Mouse (Mus musculus): ENCODE data around the gene Skida1.

Skida1 gene

GRCm38 (mm10) chr2:18055016-18055928 is 6.4 kb upstream of the Skida1 start, which contains the start of gene Mllt10:
Gene Mllt10 (plus strand): TSS chr2:18055237.
- peak; percentile 40 to 42 for DNase-seq

DNA sequence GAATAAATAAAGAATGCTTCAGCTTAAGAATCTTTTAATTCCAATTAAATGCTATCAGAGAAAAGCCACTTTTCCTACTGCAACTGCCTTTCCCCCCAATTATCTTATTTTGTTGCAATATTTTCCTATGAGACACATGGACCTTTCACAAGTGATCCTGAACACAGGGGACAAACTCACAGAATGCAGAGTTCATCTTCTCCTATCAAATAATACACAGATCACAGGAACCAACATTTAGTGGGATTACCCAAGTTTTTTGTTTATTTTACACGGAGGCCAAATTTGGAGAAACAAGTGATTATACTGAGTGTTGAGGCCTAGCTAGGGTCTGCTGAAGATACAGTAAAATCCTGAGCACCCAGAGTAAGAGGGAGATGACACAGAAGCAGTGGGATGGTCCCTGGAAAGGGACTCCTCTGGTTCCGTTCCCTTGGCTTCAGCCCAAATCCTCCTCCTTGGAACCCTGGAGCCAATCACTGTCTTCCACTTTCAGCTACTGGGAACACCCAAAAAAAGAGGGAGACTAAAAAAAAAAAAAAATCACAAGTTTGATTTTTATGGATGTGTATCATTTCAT is 5.2 kb upstream of the Skida1 start:
- no peak for DNase-seq

GRCm38 (mm10) chr2:18053243-18053950 is 4.5 kb upstream of the Skida1 start:
- DNase-seq = no peak

DNA sequence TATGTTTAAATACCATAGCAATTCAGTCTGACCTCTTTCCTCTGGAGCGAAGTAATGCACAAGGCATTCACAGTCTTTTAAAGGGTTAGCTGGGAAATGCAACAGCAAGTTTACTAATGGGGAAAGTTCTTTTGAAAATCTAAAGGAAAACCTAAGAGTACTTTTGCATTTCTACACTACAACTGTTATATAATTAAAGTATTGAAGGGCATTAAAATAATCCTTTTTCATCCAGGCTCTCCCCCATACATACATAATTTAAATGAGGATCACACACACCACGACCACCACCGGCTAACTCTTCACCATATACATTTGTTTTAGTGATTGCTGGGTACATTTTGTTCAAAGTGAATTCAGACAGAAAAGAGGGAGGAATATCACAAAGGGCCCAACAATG is 3.7 kb upstream of the Skida1 start:
- DNase-seq = no peak

DNA sequence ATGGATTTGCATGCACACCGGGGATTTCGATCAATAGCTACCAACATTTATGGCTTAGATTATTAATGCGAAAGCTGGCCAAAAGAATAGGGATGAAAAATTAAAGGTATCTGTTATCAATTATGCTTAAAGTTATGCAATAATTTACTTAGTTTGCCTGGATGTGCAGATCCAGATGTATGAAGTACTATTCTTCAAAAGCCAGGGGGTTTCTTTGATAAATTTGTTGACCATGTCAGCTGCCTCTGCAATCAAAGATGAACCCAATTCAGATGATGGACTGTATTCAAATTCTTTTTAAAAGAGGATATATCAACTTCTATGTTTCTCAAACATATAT is 3.0 kb upstream of the Skida1 start:
- DNase-seq = no peak

GRCm38 (mm10) chr2:18051026-18051830 is 2.4 kb upstream of the Skida1 start:
- DNase-seq = no peak

DNA sequence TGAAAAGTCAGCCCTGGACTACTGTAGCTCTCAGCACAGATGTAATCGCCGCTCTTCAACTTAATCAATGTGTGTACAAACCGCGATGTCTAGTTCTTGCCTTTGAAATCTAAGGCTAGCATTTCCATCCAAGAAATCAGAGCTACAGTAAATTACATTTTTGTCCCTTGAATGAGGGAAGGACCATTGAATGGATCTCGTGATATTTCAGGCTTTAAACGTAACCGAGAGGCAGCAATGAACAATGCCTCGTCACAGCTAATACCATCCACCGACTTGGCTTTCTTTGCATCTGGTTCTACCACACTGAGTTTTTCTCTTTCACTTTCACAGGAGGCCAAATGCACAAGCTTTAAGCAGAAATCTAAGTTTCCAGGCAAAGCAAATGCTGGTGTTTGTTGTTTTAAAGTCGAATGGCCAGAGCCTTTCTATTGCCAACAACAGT is 1.7 kb upstream of the Skida1 start:
- DNase-seq = peak; percentile 37 to 40

- no peak for DNase-seq
Measured at GRCm38 (mm10) chr2:18050018-18050417, 1.2 kb upstream of the Skida1 start.

- no peak for DNase-seq
Measured at GRCm38 (mm10) chr2:18049279-18049821, 499 bp upstream of the Skida1 start.

GRCm38 (mm10) chr2:18047646-18048452 is 1.0 kb downstream of the Skida1 start:
- peak; percentile 61 to 70 for DNase-seq

GRCm38 (mm10) chr2:18046758-18047645 is 1.8 kb downstream of the Skida1 start:
- DNase-seq = peak; percentile 46 to 55

DNA sequence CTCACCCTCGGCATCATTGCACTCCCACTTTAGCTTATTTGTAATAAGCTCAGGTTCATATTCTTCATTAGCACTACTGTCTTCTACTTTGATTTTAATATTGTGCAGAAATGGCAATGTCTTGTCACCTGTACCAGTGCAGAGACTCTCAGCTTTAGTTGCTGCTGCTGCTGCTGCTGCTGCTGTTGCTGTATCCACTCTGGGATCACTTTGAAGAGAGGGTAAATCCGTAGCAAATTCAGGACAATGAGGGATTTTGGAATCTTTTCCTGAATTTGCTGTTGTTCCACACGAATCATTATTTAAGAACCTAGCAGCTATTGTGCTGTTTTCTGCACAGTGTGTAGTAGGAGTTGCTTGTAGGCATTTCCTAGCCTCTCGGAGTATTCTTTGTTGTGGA is 2.7 kb downstream of the Skida1 start:
- no peak for DNase-seq

GRCm38 (mm10) chr2:18045781-18046181 is 3.1 kb downstream of the Skida1 start:
- no peak for DNase-seq

DNA sequence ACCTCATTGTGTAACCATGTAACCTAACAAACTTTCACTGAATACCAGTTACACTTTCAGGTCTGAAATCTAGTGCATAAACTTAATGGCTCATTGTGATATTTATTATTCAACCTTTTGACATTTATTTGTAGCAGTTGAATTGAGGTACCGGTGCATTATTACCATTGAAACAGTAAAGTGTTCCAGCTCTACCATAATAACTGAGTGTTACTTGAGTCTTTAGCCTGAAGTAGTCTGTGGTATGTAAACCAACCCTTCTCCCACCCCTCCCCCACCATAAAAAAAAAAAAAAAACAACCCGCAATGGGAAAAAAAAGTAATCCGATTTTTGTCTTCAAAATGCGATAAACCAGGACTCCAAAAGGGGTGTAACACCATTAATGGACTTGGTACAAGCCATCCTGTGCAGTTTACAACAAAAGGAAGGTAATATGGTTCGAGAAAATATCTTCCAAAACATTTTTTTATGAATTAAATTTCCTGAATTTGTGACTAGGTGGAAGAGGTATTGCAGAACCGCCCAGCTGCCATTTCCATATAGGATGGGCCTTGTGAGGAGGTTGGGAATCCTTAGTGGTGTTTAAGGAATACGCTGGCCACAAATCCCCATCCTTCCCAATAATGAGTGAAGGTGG is 3.6 kb downstream of the Skida1 start:
- DNase-seq = no peak

DNA sequence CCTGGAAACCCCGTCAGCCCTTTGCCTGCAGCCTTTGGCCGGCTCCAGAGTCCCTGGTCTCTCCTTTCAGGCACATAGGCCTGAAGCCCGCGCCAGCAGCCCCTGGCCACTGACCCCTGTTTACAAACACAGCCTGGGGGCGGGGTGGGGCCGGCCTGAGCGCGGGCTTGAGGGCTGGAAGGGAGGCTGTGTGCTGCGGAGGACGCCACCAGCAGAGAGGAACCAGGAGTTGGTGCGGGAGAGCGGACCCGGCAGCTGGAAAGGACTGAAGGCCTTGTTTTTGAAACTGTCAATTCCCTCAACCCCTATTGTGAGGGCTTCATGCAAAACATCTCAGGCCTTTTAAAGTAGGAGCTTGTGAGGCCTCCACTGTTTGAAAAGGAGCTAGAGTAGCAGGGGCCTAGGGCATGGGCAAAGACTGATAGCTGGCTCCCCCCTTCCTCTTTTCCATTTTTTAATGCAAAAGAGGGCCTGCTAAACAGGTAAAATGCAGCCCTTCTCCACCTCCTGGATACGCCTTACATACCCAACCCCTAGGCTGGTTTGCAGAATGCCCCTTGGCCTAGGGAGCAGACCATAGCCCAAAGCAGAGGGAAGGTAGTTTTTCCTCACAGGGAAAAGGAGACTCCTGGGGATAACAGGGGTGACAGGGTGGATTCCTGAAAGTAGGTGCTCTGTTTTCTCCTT is 7.5 kb downstream of the Skida1 start:
- no peak for DNase-seq

DNA sequence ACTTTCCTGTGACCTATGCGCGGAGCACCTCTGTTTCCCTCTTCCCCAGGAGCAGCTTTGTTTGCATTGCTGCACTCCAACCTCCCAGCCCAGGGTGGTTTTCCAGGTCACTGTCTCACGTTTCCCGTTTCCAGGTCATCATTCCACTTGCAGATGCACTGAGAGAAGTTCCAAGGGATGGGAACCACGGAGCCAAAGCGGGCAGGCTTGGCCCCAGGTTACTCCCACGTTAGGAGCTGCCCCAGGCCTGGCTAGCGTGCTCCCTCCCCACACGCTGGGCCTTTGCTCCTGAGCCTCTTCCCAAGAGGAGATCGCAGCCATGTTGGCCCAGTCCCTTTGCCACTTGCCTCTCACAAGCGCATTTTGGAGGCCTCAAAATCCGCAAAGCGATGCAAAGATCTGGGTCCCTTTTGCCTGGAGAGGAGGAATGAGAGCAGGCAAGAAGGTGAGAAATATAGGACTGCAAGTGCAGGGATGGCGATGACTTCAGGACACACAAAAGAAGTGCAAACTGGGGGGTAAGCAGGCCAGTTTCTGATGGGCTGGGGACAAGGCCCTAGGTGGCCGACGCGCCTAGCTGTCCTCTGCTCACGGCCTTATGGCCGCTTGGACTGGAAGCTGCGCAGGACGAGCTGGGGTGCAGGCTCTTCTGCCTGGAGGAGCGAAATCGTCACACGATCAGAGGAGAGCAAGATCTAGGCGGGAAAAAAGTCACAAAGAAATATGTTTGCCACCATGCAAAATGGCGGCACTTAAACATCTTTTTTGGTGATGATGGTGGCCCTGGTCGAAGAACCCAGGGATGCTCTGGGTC is 8.3 kb downstream of the Skida1 start:
- no peak for DNase-seq

- DNase-seq = no peak
Measured at GRCm38 (mm10) chr2:18039566-18040290, 9.1 kb downstream of the Skida1 start.

GRCm38 (mm10) chr2:18038895-18039371 is 9.9 kb downstream of the Skida1 start:
- no peak for DNase-seq
